Mouse (Mus musculus) CD4-positive helper T cell, adult 2 months (primary cell): Measurements from ENCODE around the gene Lcat.
"Not testable (repeated sequence)": the region's sequence is repeated elsewhere in the genome, so short reads cannot be mapped to it uniquely, and the experiment has no call there.

Source experiments
- DNase-seq: peaks from one replicate; pipeline ENCODE4 v3.0.0-alpha.2; 2012; ENCODE audit warnings: low read depth, missing footprints, low spot score

Gene Lcat

DNA sequence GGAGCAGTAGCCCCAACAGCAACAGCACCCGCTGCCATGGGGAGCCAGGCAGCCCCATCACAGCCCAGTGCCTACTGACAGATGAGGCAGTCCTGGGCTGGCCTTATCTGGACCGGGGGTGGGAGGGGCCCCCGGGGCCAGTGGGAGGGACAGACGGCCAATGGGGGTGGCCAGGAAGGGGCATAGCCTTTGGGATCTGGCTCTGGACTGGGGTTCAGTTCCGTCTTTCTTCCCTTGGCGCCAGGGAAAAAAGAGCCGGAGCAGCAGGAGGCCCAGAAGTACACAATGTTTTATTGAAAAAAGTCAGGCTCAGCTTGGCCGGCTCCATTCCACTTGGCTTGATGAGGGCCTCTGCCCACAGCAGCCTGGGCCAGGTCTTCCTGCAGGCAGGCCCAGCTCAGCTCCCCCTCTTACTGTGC, at the start of gene Lcat:
TSS of gene Lcat (minus strand) at position 62 of the 419 bp plus-strand sequence.
- no peak for DNase-seq

DNA sequence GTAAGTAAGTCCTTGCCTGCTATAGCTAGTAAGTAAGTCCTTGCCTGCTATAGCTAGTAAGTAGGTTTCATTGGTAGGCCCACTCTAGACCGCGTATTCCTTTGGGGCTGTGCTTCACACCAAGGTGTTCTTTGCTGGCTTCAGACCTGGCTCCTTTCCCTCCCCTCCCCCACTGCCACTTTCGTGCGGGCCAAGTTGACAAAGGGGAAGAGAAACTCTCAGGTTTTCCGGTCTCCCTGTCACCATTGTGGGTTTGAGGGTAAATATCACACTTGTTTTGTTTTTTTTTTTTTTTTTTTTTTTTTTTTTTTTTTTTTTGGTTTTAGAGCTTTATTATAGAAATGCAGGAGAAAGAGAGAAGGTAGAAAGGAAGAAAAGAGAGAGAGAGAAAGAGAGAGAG, 49.3 kb upstream of the Lcat start:
- peak; percentile 79 for DNase-seq

GRCm38 (mm10) chr8:105991546-105991945, 48.4 kb upstream of the Lcat start:
- DNase-seq = peak; percentile 16

DNA sequence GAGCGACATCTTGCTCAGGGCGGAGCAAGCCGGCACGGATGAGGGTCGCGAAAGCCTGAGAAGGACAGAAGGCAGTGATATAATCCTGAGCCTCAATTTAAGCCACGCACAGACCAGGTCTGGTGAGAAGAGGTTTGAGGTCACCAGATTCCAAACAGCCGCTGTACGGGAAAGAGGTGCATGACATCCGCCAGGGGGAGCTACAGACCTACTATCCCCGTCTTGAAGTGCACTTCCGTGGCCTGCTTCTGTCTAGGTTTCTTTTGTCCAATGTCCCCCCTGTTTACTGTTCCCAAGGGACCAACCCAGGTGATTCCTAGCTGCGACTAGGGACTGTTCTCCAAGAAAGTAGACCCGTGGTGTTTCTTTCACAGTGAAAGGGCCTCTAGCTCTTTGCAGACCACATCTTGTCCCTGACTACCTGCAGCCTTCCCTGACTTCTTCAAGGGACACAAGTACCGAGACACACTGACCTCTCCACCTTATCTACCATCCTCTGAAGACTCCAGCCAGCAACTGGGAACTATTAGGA, 47.7 kb upstream of the Lcat start, which contains the start of gene Dus2:
TSS of gene Dus2 (plus strand) at position 482 of the 532 bp plus-strand sequence.
- peak; percentile 85 for DNase-seq

DNA sequence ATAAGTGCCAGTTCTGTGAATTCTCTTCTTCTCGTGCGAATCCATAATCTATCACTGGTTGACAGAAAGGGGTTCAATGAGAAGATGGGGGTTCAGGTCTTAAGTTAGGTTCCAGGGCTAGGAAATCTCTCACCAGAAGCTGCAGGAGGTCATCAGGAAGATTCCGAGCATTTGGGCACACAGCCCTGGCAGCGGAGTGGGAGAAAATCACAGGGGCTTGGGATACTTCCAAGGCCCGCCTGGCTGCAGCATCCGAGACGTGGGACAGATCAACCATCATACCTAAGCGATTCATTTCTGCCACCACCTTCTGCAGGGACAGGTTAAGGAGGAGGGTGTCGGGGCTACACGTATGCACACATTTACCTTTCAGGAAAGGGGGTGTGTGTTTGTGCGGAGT, 45.4 kb upstream of the Lcat start:
- DNase-seq = no peak

- not testable (repeated sequence) for DNase-seq
Measured at GRCm38 (mm10) chr8:105983406-105983805, 40.2 kb upstream of the Lcat start.

- no peak for DNase-seq
Measured at GRCm38 (mm10) chr8:105981146-105981545, 38.0 kb upstream of the Lcat start.

GRCm38 (mm10) chr8:105979325-105979724, 36.1 kb upstream of the Lcat start, which contains the start of gene Dpep3:
Dpep3 (minus strand) TSS chr8:105979429.
- no peak for DNase-seq

DNA sequence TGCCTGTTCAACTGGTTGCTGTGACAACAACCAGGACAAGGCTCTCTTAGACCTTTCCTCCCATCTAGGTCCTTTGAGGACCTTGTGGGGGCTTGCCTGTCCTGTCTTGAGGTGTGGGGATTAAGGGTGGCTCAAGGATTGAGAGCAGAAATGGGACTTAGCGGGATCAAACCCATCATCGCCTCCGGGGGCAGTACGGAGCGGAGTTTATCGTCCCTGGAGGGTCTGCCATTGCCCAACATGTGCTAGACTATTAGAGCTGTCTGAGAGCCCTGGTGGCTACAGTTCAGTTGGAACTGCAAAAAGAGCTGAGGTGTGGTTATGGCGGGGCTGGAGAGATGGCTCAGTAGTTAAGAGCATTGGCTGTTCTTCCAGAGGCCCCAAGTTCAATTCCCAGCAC, 32.2 kb upstream of the Lcat start:
- DNase-seq = no peak

- no peak for DNase-seq
Measured at GRCm38 (mm10) chr8:105971019-105971720, 28.0 kb upstream of the Lcat start.

DNA sequence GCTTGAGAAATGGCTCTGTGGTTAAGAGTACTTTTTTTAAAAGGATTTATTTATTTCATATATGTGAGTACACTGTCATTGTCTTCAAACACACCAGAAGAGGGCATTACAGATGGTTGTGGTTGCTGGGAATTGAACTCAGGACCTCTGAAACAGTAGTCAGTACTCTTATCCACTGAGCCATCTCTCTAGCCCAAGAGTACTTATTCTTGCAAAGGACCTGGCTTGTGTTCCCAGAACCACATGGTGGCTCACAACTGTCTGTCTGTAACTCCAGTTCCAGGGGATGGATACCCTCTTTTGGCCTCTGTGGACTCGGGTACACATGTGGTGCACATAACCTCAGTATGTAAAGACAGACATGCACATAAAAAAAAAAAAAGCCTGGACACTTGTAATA, 26.2 kb upstream of the Lcat start:
- DNase-seq = no peak

DNA sequence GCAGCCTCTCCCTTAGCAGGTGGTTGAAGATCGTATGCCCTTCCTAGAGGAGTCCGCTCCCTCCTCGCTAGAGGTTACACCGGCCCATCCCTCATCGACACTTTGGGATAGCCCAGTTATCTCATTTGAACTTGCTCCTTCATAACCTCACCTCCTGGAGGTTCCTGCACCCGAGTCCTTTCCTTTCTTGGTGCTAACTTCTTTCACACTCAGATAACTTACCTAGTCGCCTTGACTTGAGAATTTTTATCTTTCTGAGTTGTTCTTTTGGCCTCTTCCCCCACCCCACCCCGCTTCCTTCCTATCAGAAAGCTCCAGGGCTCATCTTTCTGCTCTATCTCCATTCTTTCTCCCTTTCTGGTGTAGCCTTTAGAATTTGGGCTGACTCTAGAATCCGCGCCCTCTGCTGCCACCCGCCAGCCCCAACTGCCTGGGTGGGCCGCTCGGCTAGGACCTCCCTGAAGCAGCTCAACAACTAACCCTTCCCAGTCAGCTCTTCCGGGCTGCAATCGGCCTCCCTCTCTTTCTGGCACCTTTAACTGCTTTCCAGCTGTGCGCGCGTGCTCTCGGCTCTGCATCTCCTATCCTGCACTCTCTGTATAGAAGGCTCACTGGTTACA, 23.6 kb upstream of the Lcat start:
- peak; percentile 18 for DNase-seq

- DNase-seq = peak; percentile 79
Measured at GRCm38 (mm10) chr8:105965905-105966341, 22.7 kb upstream of the Lcat start, which contains the start of gene Slc12a4. Slc12a4 (minus strand) TSS chr8:105966097.

DNA sequence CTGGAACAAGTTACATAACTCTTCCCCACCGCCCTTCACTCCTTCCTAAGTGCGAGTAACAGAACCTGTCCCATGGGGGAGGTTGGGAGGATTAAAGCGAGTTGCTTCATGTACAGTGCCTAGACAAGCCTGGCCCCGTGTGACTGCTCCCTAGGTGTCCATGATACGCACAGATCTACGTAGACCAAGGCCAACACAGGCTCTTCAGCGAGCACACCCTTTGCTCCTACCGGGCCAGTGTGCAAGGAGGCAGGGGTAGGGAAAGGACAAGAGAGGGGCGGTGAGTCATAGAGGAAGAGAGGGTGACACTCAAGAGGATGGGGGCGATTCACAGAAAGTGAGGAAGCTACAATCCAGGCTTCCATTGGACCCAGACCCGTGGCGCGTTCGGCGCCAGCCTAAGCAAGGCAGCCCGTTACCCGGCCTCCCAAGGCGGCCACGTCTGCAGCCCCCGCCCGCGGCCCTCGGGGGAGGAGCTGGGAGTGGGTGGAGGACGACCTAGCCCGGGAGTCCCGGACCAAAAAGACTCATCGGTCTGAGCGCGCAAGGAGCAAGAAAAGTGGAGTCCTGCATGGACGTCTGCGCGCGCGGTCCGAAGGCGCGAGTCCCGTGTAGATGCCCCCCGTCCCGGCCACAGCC, 22.2 kb upstream of the Lcat start:
- peak; percentile 61 for DNase-seq

- DNase-seq = no peak
Measured at GRCm38 (mm10) chr8:105964506-105965265, 21.5 kb upstream of the Lcat start.

- no peak for DNase-seq
Measured at GRCm38 (mm10) chr8:105961536-105961935, 18.4 kb upstream of the Lcat start.

DNA sequence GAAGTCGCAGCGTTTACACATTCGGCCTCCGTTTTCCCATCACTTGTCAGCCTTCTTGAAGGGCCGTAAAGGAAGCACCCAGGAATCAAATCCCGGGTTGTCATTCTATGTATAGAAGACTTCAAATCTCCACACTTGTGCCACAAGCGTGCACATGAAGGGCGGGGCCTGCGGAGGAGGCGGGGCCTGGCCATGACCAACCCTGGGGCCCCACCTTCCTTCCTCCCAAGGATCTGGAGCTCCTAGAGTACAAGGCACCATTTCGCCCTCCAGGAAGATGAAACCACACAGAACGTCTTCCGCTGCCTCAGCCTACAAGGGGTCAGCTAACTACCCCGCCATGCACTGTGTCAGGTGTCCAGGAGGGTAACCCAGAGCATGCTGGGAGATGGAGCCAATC, 17.9 kb upstream of the Lcat start:
- no peak for DNase-seq

GRCm38 (mm10) chr8:105959350-105959749, 16.2 kb upstream of the Lcat start:
- no peak for DNase-seq

- DNase-seq = no peak
Measured at GRCm38 (mm10) chr8:105957813-105958212, 14.6 kb upstream of the Lcat start.

DNA sequence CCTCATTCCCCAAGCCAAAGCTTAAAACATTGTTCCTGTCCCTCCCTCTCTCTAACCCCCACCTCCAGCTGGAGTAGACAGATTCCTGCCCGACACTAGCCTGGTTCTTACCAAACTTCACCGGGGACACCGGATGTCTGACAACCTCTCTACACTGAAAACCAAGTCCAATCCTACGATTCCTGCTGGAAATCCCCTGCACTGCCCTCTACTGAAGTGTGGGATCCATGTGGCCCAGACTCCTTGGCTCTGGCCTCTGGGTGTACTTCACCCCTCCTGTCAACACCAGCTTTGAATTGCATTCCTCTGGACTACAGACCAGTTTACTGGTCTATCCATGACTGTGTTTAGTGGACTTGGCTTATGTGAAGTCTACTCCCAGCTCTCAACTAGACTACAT, 13.4 kb upstream of the Lcat start:
- no peak for DNase-seq

GRCm38 (mm10) chr8:105951057-105951659, 8.0 kb upstream of the Lcat start:
- no peak for DNase-seq
